Mouse (Mus musculus) heart, postnatal 14 days (tissue): ENCODE data around the gene Gm13694. TPM values are rescaled to one million over a fixed set of nuclear protein-coding genes. Genes with fewer than 3 reads are reported as not detected.
A peak's percentile ranks its signal among the peaks of the same experiment; 100 is the strongest.

Experiments
- DNase-seq, 2 experiments: peaks; one replicate each; pipeline ENCODE4 v3.0.0; 2021 to 2022
- intact Hi-C: fragments of 180-260 bp; cut with DNase I; formaldehyde crosslinking; loops from one replicate; pipeline ENCODE4 v1.15.1; 2025
- total RNA-seq, 2 experiments: library from RNA; stranded (reverse); gene quantifications; 2 replicates each; pipeline ENCODE4 v1.2.3; 2021

Gm13694 gene
- total RNA-seq, 2 experiments from 2014 or later, result 0.80 to 0.86 TPM

DNA sequence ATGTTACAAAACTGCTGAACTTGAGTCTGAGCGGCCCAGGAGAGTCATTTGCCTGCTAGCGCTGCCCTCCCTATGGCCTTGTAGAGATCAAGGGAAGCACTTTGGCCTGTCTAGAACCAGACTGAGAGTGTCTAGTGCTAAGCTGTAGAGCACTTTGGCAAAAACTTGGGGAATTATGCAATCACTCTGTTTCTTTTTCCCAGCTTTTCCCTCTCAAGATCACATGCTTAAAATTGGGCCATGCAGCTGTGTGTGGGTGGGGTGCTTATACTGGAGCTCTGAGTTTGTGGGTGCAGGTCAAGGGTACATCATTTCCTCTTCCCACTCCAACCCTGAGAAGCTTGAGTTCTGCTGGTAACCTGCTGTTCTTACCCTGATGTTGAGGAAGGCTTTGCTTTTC lies 44.2 kb downstream of the Gm13694 start:
- peak; percentile 31 to 40 for DNase-seq
- intact Hi-C loops, result no loop called here

DNA sequence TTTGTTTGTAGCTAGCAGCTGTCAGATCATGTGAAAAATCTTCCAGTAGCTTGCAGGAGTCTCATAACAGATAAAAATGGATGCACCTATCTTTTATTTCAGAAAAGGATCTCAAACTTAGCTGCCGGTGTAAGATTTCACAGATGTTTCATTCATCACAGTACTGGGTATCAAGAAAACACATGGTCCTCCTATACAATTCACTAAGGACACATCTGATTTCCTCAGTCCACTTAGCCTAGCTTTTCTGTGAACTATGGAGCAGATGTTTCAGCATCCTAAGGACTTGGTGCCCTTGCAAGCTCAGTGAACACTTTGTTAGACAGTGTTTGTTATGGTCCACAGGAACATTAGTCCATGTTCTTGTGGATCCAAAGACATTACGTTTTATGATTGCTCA lies 44.6 kb downstream of the Gm13694 start:
- no peak for DNase-seq
- intact Hi-C loops, result no loop called here

DNA sequence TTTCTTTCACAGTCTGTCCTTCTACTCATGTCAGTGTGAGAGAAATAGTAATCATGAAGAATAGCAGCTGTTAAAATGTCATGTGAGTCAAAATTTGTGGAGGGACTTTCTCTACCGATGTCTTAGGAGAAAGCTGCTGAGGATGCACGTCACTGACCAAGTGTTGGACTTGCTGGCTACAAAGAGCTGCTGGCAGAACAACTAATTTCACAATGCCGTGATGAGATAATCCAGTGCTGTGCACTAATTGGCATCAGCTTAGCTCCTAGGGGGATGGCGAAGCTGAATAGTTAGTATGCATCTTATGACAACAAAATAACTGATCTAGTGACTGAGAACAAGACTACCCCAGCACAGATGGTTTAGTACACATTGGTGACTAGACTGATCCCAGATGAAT lies 46.5 kb downstream of the Gm13694 start:
- DNase-seq, result peak; percentile 52 to 53

More for the DNA sequence above, 46.5 kb downstream of the Gm13694 start:
- intact Hi-C loops, result no loop called here

Other genes starting within 250 kb of the Gm13694 start
- 1 to 10 TPM; 1.6 TPM for gene Fam171b, start 166.3 kb upstream of the Gm13694 start, total RNA-seq
- gene Zswim2, start 37.7 kb upstream of the Gm13694 start, total RNA-seq, result not detected
- gene Gm13698, start 23.2 kb upstream of the Gm13694 start, total RNA-seq, result under 1 TPM; 0.80 to 0.86 TPM
- gene Gm13693, start 17.4 kb upstream of the Gm13694 start, total RNA-seq, result under 1 TPM; 0.80 to 0.86 TPM
- gene Gm13695, start 11.6 kb upstream of the Gm13694 start, total RNA-seq, result under 1 TPM in 1 of 2 experiments, not detected in 1; 0.86 TPM
- under 1 TPM; 0.80 to 0.86 TPM for gene Gm13696, start 5.8 kb upstream of the Gm13694 start, total RNA-seq
- under 1 TPM; 0.80 to 0.86 TPM for gene Gm13697, start 5.8 kb downstream of the Gm13694 start, total RNA-seq
- gene Gm13691, start 11.6 kb downstream of the Gm13694 start, total RNA-seq, result under 1 TPM; 0.80 to 0.86 TPM